Mouse (Mus musculus) cerebellum, adult 8-10 months (tissue): ENCODE results near the gene Adgrg6.

Source experiments
- DNase-seq: peaks from one replicate; pipeline ENCODE4 v3.0.0; 2022

Adgrg6 gene

GRCm38 (mm10) chr10:14365065-14365589 lies 180.3 kb downstream of the Adgrg6 start:
- DNase-seq = no peak

GRCm38 (mm10) chr10:14363226-14363625 lies 182.2 kb downstream of the Adgrg6 start:
- no peak for DNase-seq

GRCm38 (mm10) chr10:14358271-14358670 lies 187.2 kb downstream of the Adgrg6 start:
- no peak for DNase-seq
